14 mouse cellular contexts compared by ENCODE assay signal in the genomic region with DNA sequence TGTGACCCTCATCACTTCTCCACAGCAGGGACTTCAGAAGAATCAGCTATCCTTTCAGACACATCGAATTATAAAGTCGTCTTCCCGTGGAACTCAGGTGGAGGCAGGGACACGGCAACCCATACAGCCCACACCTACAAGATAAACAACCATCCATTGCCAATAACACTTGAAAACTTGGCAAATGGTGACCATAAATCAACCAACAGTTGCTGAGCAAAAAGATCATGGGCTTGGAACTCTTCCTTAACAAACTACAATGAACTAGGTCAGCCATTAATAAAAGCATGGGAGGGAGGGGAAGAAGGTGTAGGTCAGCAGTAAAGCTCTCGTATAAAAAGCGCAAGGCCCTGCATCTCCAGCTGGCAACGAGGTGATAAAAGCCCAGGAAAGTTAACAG. TPM values are rescaled to one million over a fixed set of nuclear protein-coding genes. Genes with fewer than 3 reads are reported as not detected.
A peak's percentile ranks its signal among the peaks of the same experiment; 100 is the strongest.
DNase-seq lines count a peak whose midpoint lies in the region; ATAC-seq lines count a peak whose summit lies in the region.
"Had no signal": no experiment of that assay in that cellular context is flagged by ENCODE, and none has a peak within 500 bp of the region (broad histone marks: within the 10 kb centered on the region; RNA-seq: fewer than 3 reads in every experiment).

No protein-coding gene starts in this region.

- H3K9ac ChIP-seq in hindbrain, embryonic 11.5 days (ENCODE audit: low read depth, low read length) = no peak overlapping the region
- no peak overlapping the region for H3K9ac ChIP-seq in neural tube, embryonic 11.5 days (ENCODE audit: low read length)
- no peak overlapping the region for H3K9ac ChIP-seq in hindbrain, embryonic 16.5 days (ENCODE audit: low read depth, low read length)
- H3K9ac ChIP-seq in neural tube, embryonic 12.5 days = no peak overlapping the region

- H3K36me3 ChIP-seq in hindbrain, embryonic 10.5 days = 0 out of 2 replicates have a peak, but pooled peaks cover 7% of the 10 kb centered on the region
- H3K36me3 ChIP-seq in hindbrain, embryonic 11.5 days (ENCODE audit: control insufficient read depth, insufficient read depth, low read length) = no peaks in the 10 kb centered on the region
- H3K36me3 ChIP-seq in neural tube, embryonic 11.5 days (ENCODE audit: control insufficient read depth, insufficient read depth, low read length) = no peaks in the 10 kb centered on the region
- H3K36me3 ChIP-seq in hindbrain, embryonic 16.5 days (ENCODE audit: control insufficient read depth, insufficient read depth, low read length) = no peaks in the 10 kb centered on the region
- no peaks in the 10 kb centered on the region for H3K36me3 ChIP-seq in neural tube, embryonic 12.5 days
- H3K36me3 ChIP-seq: G1E had no signal

- no peaks in the 10 kb centered on the region for H3K9me3 ChIP-seq in hindbrain, embryonic 10.5 days
- H3K9me3 ChIP-seq in hindbrain, embryonic 11.5 days (ENCODE audit: control insufficient read depth, low read length) = no peaks in the 10 kb centered on the region
- no peaks in the 10 kb centered on the region for H3K9me3 ChIP-seq in neural tube, embryonic 11.5 days (ENCODE audit: control insufficient read depth, low read length)
- H3K9me3 ChIP-seq in hindbrain, embryonic 16.5 days (ENCODE audit: control insufficient read depth, low read length) = no peaks in the 10 kb centered on the region
- H3K9me3 ChIP-seq in neural tube, embryonic 12.5 days = no peaks in the 10 kb centered on the region
- H3K9me3 ChIP-seq: heart, embryonic 12.5 days had no signal

- DNase-seq in hindbrain, embryonic 10.5 days (ENCODE audit: low spot score) = no peak
- DNase-seq in hindbrain, embryonic 11.5 days (ENCODE audit: low spot score) = no peak
- DNase-seq in neural tube, embryonic 11.5 days (ENCODE audit: low spot score) = no peak
- no peak for DNase-seq in neural tube, embryonic 10.5 days (ENCODE audit: extremely low spot score, low spot score)
- no peak for DNase-seq in left cerebral cortex, adult 8-10 months (ENCODE audit: low spot score in 2 of 2)
- DNase-seq in MN1 (ENCODE audit: low spot score) = no peak
- DNase-seq: adrenal gland, adult 2 months; kidney, adult 8-10 months; lung, adult 2 months; thymus, postnatal 36 days had no signal

- H3K4me1 ChIP-seq in hindbrain, embryonic 10.5 days (replicated peaks) = peaks cover 27% of the 10 kb centered on the region
- no peaks in the 10 kb centered on the region; the same call in 1 of the 2 replicates for H3K4me1 ChIP-seq in hindbrain, embryonic 11.5 days (replicated peaks; ENCODE audit: control insufficient read depth, insufficient read depth, low read length)
- H3K4me1 ChIP-seq in neural tube, embryonic 11.5 days (ENCODE audit: control insufficient read depth, insufficient read depth, low read length) = peaks cover 13% of the 10 kb centered on the region
- peaks cover 16% of the 10 kb centered on the region for H3K4me1 ChIP-seq in hindbrain, embryonic 16.5 days (ENCODE audit: control insufficient read depth, insufficient read depth, low read depth, low read length)
- peaks cover 27% of the 10 kb centered on the region for H3K4me1 ChIP-seq in neural tube, embryonic 12.5 days

- H3K27me3 ChIP-seq in hindbrain, embryonic 10.5 days (ENCODE audit: insufficient read depth, poor library complexity, severe bottlenecking) = peaks cover 10% of the 10 kb centered on the region
- H3K27me3 ChIP-seq in hindbrain, embryonic 11.5 days (ENCODE audit: control insufficient read depth, insufficient read depth, low read length) = no peaks in the 10 kb centered on the region
- H3K27me3 ChIP-seq in neural tube, embryonic 11.5 days (ENCODE audit: control insufficient read depth, insufficient read depth, low read length) = no peaks in the 10 kb centered on the region
- H3K27me3 ChIP-seq in hindbrain, embryonic 16.5 days (replicated peaks; ENCODE audit: control insufficient read depth, insufficient read depth, low read length) = no peaks in the 10 kb centered on the region
- no peaks in the 10 kb centered on the region for H3K27me3 ChIP-seq in neural tube, embryonic 12.5 days (replicated peaks)
- H3K27me3 ChIP-seq: heart, embryonic 12.5 days had no signal

- 0 out of 2 replicates have a peak overlapping the region, but pooled peaks have one; percentile 84 for H3K4me3 ChIP-seq in hindbrain, embryonic 10.5 days
- H3K4me3 ChIP-seq in hindbrain, embryonic 11.5 days (ENCODE audit: low read depth, low read length) = no peak overlapping the region
- H3K4me3 ChIP-seq in neural tube, embryonic 11.5 days (ENCODE audit: low read depth, low read length) = no peak overlapping the region
- no peak overlapping the region for H3K4me3 ChIP-seq in hindbrain, embryonic 16.5 days (ENCODE audit: low read length)
- H3K4me3 ChIP-seq in neural tube, embryonic 12.5 days = no peak overlapping the region

- no peak overlapping the region for H3K4me2 ChIP-seq in hindbrain, embryonic 11.5 days (replicated peaks; ENCODE audit: low read depth, low read length)
- peak overlapping the region; percentile 19 for H3K4me2 ChIP-seq in neural tube, embryonic 11.5 days (ENCODE audit: low read depth)
- H3K4me2 ChIP-seq in hindbrain, embryonic 16.5 days (ENCODE audit: low read length) = peak overlapping the region; percentile 77
- peak overlapping the region; percentile 81; the same call in 1 of the 2 replicates for H3K4me2 ChIP-seq in neural tube, embryonic 12.5 days (replicated peaks)

- WGBS in hindbrain, embryonic 10.5 days = 89% methylated on average over 7 of the region's 7 CpGs
- WGBS in hindbrain, embryonic 11.5 days = 85% methylated on average over 7 of the region's 7 CpGs
- 66% methylated on average over 7 of the region's 7 CpGs for WGBS in neural tube, embryonic 11.5 days
- 75% methylated on average over 7 of the region's 7 CpGs for WGBS in hindbrain, embryonic 16.5 days
- 76% methylated on average over 7 of the region's 7 CpGs for WGBS in neural tube, embryonic 12.5 days

- H3K27ac ChIP-seq in hindbrain, embryonic 10.5 days = no peak overlapping the region
- H3K27ac ChIP-seq in hindbrain, embryonic 11.5 days (ENCODE audit: low read depth, low read length) = no peak overlapping the region
- no peak overlapping the region for H3K27ac ChIP-seq in neural tube, embryonic 11.5 days (ENCODE audit: low read depth, low read length)
- no peak overlapping the region for H3K27ac ChIP-seq in hindbrain, embryonic 16.5 days (ENCODE audit: low read depth, low read length)
- no peak overlapping the region for H3K27ac ChIP-seq in neural tube, embryonic 12.5 days

- no peak for ATAC-seq in hindbrain, embryonic 11.5 days (ENCODE audit: low FRiP score)
- no peak for ATAC-seq in neural tube, embryonic 11.5 days (ENCODE audit: insufficient read depth, low FRiP score, low TSS enrichment)
- no peak for ATAC-seq in hindbrain, embryonic 16.5 days
- no peak for ATAC-seq in neural tube, embryonic 12.5 days (ENCODE audit: low FRiP score, low read depth)

RNA-seq across cellular contexts. Expression of a gene that starts 1.9 kb away (rescaled TPM):
- polyA plus RNA-seq in hindbrain, embryonic 10.5 days (2016; fragmentation: Nextera tagmentation; extraction: Ambion mirVana) = 5.4 and 9.9 TPM in 2 replicates
- 8.4 and 10.1 TPM in 2 replicates for polyA plus RNA-seq in hindbrain, embryonic 11.5 days (2014; fragmentation: Nextera tagmentation; extraction: Ambion mirVana)
- 7.6 and 8.1 TPM in 2 replicates for polyA plus RNA-seq in neural tube, embryonic 11.5 days (2014; fragmentation: Nextera tagmentation; extraction: Ambion mirVana)
- polyA plus RNA-seq in hindbrain, embryonic 16.5 days (2015; fragmentation: Nextera tagmentation; extraction: Ambion mirVana) = 4.5 and 5.4 TPM in 2 replicates
- polyA plus RNA-seq in neural tube, embryonic 12.5 days (2016; fragmentation: Nextera tagmentation; extraction: Ambion mirVana) = 8.9 and 10.4 TPM in 2 replicates
- 1 to 10 TPM; 7.9 to 9.7 (median 9.2) TPM for total RNA-seq in left cerebral cortex, adult 8-10 months (2022)
- polyA plus RNA-seq: G1E had no signal
